Mouse (Mus musculus) stomach, embryonic 14.5 days (tissue): ENCODE measurements at regions not wholly inside any gene's neighbourhood (a gene's known extent, or its start where the extent isn't known, plus 50 kb on each side); places are given as distances from the start of the nearest gene placed in this dataset.

Experiments used
- ATAC-seq: fragments of 200-750 bp; cut with Nextera tagmentation; 2 replicates; pipeline ENCODE4 v1.8.0; 2017; ENCODE audit warnings: low read depth, moderate TSS enrichment; ENCODE audit not compliant: insufficient number of reproducible peaks, insufficient read depth, low FRiP score
- H3K27ac ChIP-seq: fragments of 300-500 bp; sonication (generic); 2 replicates; pipeline ENCODE4 v1.5.1; 2014; ENCODE audit warnings: mild to moderate bottlenecking, low read length, moderate library complexity, mixed read lengths
- H3K27me3 ChIP-seq: fragments of 300-500 bp; sonication (generic); 2 replicates; pipeline ENCODE4 v1.6.1; 2014; ENCODE audit warnings: low read length, control low read depth, mixed read lengths; ENCODE audit not compliant: control insufficient read depth, insufficient read depth
- H3K36me3 ChIP-seq: fragments of 300-500 bp; sonication (generic); 2 replicates; pipeline ENCODE4 v1.6.1; 2014; ENCODE audit warnings: mild to moderate bottlenecking, control low read depth, low read length, moderate library complexity, mixed read lengths; ENCODE audit not compliant: control insufficient read depth, insufficient read depth
- H3K4me1 ChIP-seq: fragments of 300-500 bp; sonication (generic); 2 replicates; pipeline ENCODE4 v1.6.1; 2014; ENCODE audit warnings: low read length, control low read depth, mixed read lengths; ENCODE audit not compliant: control insufficient read depth, insufficient read depth
- H3K4me2 ChIP-seq: fragments of 300-500 bp; sonication (generic); replicated peaks from 2 replicates; pipeline ENCODE4 v1.6.1; 2014; ENCODE audit warnings: low read depth, low read length, control low read depth
- H3K4me3 ChIP-seq: fragments of 300-500 bp; sonication (generic); 2 replicates; pipeline ENCODE4 v1.5.1; 2014; ENCODE audit warnings: low read depth, low read length, control low read depth
- H3K9ac ChIP-seq: fragments of 300-500 bp; sonication (generic); replicated peaks from 2 replicates; pipeline ENCODE4 v1.6.1; 2014; ENCODE audit warnings: low read depth, mild to moderate bottlenecking, control low read depth, low read length, moderate library complexity, mixed read lengths
- H3K9me3 ChIP-seq: fragments of 300-500 bp; sonication (generic); 2 replicates; pipeline ENCODE4 v1.6.1; 2016; ENCODE audit warnings: low read depth, low read length, control low read depth; ENCODE audit not compliant: control insufficient read depth
- WGBS: fragments of 180-500 bp; shearing (Covaris S2); extraction: QIAGEN DNeasy Blood & Tissue Kit; methylation state at CpG from one replicate; pipeline ENCODE4 v1.1.7; 2014; 5-methylcytosine and 5-hydroxymethylcytosine counted together

DNA sequence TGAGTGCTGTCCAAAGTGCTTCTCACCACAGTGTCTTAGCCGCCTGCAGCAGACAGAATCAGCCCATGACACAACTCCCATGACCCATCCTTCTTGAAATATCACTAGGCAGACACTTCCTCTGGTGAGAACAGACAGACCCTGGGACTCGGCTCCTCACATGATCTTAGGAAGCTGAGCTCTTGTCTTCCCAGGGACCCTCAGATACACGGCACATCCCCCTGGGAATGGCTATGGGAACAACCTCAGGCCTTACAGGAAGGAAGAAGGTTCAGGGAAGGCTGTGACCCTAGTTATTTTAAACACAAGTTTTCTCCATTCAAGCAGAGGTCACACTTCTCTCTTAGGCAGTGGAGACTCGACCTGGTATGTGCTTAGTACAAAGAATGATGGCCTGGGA, 166.8 kb downstream of the Trib2 start:
- no peaks in the 10 kb centered on the region for H3K27me3 ChIP-seq
- H3K27ac ChIP-seq, result no peak overlapping the region
- WGBS, result 73% methylated on average over 4 of the region's 4 CpGs
- no peaks in the 10 kb centered on the region for H3K36me3 ChIP-seq
- no peaks in the 10 kb centered on the region for H3K9me3 ChIP-seq
- ATAC-seq, result no peak
- no peak overlapping the region for H3K4me2 ChIP-seq
- H3K9ac ChIP-seq, result no peak overlapping the region
- no peaks in the 10 kb centered on the region for H3K4me1 ChIP-seq
- H3K4me3 ChIP-seq, result no peak overlapping the region

DNA sequence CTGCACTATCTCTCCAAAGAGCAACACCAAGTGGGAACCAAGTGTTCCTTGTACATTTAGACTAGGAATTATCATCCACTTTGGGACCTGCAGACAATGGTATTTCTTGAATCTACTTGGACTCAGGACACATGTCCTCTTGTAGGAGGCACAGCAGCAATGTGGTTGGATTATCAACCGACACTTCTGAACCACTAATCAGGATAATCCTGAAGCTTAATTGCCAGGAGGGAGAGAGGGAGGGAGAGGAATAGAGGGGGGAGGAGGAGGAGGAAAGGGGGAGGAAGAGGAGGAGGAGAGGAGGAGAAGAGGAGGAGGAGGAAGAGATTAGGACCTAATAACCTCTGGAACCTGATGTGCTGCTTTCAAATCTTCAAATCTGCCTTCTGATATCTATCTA, 167.5 kb downstream of the Trib2 start:
- Histone ChIP-seq H3K4me3 (no peak overlapping the region), H3K9me3 (no peaks in the 10 kb centered on the region), H3K36me3 (no peaks in the 10 kb centered on the region), H3K4me2 (no peak overlapping the region), H3K27me3 (no peaks in the 10 kb centered on the region), H3K9ac (no peak overlapping the region), H3K27ac (no peak overlapping the region), H3K4me1 (no peaks in the 10 kb centered on the region)
- WGBS, result 64% methylated on average over 1 of the region's 1 CpGs
- no peak for ATAC-seq

DNA sequence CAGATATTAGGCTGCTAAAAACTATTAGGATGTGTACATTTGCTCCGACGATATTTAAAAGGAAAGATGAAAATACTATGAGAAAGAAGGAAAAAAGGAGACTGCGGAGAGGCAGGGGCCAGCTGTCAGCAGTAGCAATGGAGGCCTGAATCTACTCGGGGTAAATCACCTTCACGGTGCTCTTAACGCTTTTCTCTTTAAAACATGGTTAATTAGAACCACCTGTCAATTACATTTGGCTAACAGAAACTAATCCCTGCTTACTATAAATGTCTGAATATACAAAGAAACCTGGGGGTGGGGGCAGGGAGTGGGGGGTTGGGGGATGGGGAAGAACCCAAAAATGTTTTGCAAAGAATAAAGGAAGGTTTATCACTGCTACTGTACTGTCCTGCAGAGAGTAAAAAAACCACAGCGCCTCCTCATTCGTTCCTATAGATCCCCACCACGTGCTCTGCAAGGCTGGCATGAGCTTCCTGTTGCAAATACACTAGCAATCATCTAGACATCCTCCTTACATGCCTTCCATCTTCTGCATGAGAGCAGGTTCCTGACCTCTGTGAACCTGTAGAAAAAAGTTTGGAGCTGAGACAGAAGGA, 172.5 kb downstream of the Trib2 start:
- Histone ChIP-seq H3K27ac (no peak overlapping the region), H3K4me2 (no peak overlapping the region), H3K9ac (no peak overlapping the region), H3K36me3 (no peaks in the 10 kb centered on the region), H3K9me3 (no peaks in the 10 kb centered on the region), H3K4me1 (peaks cover 6% of the 10 kb centered on the region; the same call in 1 of the 2 replicates), H3K4me3 (no peak overlapping the region), H3K27me3 (no peaks in the 10 kb centered on the region)
- ATAC-seq, result no peak
- WGBS, result 49% methylated on average over 9 of the region's 9 CpGs

DNA sequence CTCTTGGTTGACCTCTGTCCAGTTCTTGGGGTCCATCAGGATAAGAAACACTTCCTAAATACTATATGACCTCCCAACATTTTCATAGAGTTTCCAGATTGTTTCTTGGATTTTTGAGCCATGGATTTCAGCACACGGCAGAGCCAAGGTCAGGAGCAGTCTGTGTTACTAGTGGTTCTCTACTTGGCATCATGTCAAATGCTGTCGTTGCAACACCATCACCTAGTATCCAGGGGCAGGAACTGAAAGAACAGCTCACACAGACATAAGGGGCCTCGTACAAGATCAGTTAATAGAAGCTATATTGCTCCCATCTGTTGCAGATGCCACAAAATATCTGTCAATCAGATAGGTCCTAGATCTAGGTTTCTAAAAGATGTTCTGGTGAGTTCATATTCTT, 173.1 kb downstream of the Trib2 start:
- H3K36me3 ChIP-seq, result no peaks in the 10 kb centered on the region
- H3K27ac ChIP-seq, result no peak overlapping the region
- no peaks in the 10 kb centered on the region for H3K27me3 ChIP-seq
- ATAC-seq, result no peak
- H3K9me3 ChIP-seq, result no peaks in the 10 kb centered on the region
- no peak overlapping the region for H3K4me3 ChIP-seq
- H3K9ac ChIP-seq, result no peak overlapping the region
- H3K4me2 ChIP-seq, result no peak overlapping the region
- WGBS, result 50% methylated on average over 3 of the region's 3 CpGs
- peaks cover 9% of the 10 kb centered on the region; the same call in 1 of the 2 replicates for H3K4me1 ChIP-seq

DNA sequence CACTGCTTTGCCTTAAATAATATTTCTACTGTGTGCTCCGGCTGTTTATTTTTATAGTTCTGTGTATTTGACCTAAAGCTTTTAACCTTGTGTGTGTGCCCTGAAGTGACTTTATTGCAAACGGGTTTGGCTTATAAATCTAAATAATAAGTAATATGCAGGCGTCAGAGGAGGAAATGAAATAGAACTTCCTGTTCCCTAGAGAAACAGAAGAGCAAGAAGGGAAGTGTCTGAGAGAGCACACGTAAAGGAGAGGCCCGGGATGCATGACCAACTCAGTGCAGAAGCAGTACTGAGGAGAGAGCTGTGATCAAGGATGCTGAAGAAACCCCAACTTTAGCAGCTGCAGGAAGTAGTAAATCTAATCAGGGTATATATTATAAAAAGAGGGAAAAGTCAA, 176.4 kb downstream of the Trib2 start:
- H3K4me3 ChIP-seq, result no peak overlapping the region
- no peak for ATAC-seq
- H3K27ac ChIP-seq, result no peak overlapping the region; the same call in 1 of the 2 replicates
- no peaks in the 10 kb centered on the region for H3K9me3 ChIP-seq
- H3K27me3 ChIP-seq, result no peaks in the 10 kb centered on the region
- peaks cover 9% of the 10 kb centered on the region; the same call in 1 of the 2 replicates for H3K4me1 ChIP-seq
- H3K9ac ChIP-seq, result no peak overlapping the region
- H3K4me2 ChIP-seq, result no peak overlapping the region
- no peaks in the 10 kb centered on the region for H3K36me3 ChIP-seq
- 34% methylated on average over 5 of the region's 5 CpGs for WGBS

DNA sequence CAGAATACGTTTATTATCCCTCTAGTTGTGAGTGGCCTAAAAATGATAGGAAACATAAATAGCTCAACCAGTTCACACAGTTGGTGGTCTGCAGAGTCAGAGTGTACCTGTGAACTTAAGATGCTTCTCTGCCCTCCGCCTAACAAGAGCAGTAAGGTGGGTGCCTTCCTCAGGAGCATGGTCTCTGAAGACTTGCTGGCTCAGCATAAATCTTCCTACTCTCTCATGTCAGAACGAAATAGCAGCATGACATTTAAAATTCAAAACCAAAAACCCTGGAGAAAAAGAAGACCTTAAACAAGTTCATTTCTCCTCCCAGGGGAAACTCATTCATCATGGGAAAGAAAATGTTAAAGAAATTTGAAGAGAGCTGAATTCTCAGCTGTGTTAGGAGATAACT, 186.8 kb downstream of the Trib2 start:
- WGBS, result 60% methylated on average over 3 of the region's 3 CpGs

DNA sequence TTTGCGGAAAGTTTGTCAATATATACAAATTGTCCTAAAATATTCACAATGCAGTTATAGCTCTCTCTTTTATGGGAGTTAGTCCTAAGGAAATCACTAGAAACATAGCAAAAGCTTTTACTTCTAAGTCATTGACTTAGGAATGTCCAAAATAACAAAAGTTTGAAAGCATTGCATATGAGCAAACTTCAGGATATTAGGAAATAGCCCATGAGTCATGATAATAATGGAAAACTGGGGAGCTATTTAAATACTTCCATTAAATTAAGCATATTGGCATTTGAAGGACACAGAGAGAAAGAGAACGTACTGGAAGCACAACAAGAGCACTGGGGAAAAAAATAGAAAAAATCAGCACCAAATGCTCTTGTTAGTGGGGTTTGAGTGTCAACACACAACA, 197.2 kb downstream of the Trib2 start:
- H3K36me3 ChIP-seq, result no peaks in the 10 kb centered on the region
- H3K4me3 ChIP-seq, result no peak overlapping the region
- H3K4me1 ChIP-seq, result no peaks in the 10 kb centered on the region
- no peaks in the 10 kb centered on the region for H3K9me3 ChIP-seq
- no peaks in the 10 kb centered on the region for H3K27me3 ChIP-seq
- H3K9ac ChIP-seq, result no peak overlapping the region
- WGBS, result 86% methylated on average over 2 of the region's 2 CpGs
- H3K27ac ChIP-seq, result no peak overlapping the region
- H3K4me2 ChIP-seq, result no peak overlapping the region
- ATAC-seq, result no peak

More for the DNA sequence above, 186.8 kb downstream of the Trib2 start:
- Histone ChIP-seq H3K9me3 (no peaks in the 10 kb centered on the region), H3K4me3 (no peak overlapping the region), H3K4me1 (no peaks in the 10 kb centered on the region), H3K27me3 (no peaks in the 10 kb centered on the region), H3K27ac (no peak overlapping the region), H3K36me3 (no peaks in the 10 kb centered on the region), H3K9ac (no peak overlapping the region), H3K4me2 (no peak overlapping the region)
- ATAC-seq, result no peak

DNA sequence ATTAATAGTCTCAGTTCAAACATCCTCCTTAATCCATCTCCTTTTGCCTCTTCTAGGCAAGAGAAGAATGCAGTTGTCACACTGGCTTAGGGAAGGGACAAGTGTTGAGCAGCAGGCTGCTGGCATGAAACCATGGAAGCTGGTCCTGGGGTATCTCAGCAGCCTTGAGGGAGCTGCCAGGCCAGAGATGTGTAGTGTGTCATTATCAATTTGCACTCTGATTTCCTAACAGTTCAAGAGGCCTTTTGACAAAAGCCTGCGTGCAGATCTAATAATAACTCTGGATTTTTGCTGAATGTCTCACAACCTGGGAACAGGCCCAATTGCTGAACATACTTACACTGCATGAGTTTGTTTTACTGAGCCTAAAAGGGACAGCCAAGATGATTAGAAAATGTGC, 199.4 kb downstream of the Trib2 start:
- no peak overlapping the region for H3K27ac ChIP-seq
- no peak for ATAC-seq
- no peak overlapping the region for H3K4me2 ChIP-seq
- no peak overlapping the region for H3K4me3 ChIP-seq
- H3K4me1 ChIP-seq, result no peaks in the 10 kb centered on the region
- no peaks in the 10 kb centered on the region for H3K9me3 ChIP-seq
- H3K36me3 ChIP-seq, result no peaks in the 10 kb centered on the region
- no peaks in the 10 kb centered on the region for H3K27me3 ChIP-seq
- H3K9ac ChIP-seq, result no peak overlapping the region
- 29% methylated on average over 1 of the region's 1 CpGs for WGBS
